Comparison of ENCODE assay signal across 20 mouse cellular contexts in genomic region chr15:93243202-93243601, GRCm38 (mm10).
"Had no signal": no experiment of that assay in that cellular context is flagged by ENCODE, and none has a peak within 500 bp of the region (broad histone marks: within the 10 kb centered on the region; RNA-seq: fewer than 3 reads in every experiment).

No protein-coding gene starts in this region.

- H3K4me2 ChIP-seq: liver, embryonic 12.5 days; liver, embryonic 15.5 days; midbrain, embryonic 12.5 days; midbrain, embryonic 15.5 days; neural tube, embryonic 12.5 days; neural tube, embryonic 15.5 days had no signal

- DNase-seq: kidney, adult 2 months; kidney, postnatal 36 days; liver; lung, adult 18-20 months; right cerebral cortex, adult 18-20 months; right cerebral cortex, postnatal 14 days; right cerebral cortex, postnatal 4 days; thymus, adult 2 months; thymus, postnatal 14 days; thymus, postnatal 4 days had no signal

- H3K9ac ChIP-seq: liver, embryonic 12.5 days; liver, embryonic 15.5 days; midbrain, embryonic 12.5 days; midbrain, embryonic 15.5 days; neural tube, embryonic 12.5 days; neural tube, embryonic 15.5 days had no signal

- H3K27me3 ChIP-seq: liver, embryonic 12.5 days; liver, embryonic 15.5 days; midbrain, embryonic 12.5 days; midbrain, embryonic 15.5 days; neural tube, embryonic 12.5 days; neural tube, embryonic 15.5 days had no signal

- H3K4me1 ChIP-seq: liver, embryonic 12.5 days; liver, embryonic 15.5 days; midbrain, embryonic 15.5 days; neural tube, embryonic 12.5 days; neural tube, embryonic 15.5 days had no signal

- ATAC-seq: intestine, postnatal 0 days; liver, embryonic 12.5 days; midbrain, embryonic 15.5 days had no signal

- H3K4me3 ChIP-seq: liver, embryonic 12.5 days; liver, embryonic 15.5 days; midbrain, embryonic 12.5 days; midbrain, embryonic 15.5 days; neural tube, embryonic 12.5 days; neural tube, embryonic 15.5 days had no signal

- H3K9me3 ChIP-seq: liver, embryonic 12.5 days; liver, embryonic 15.5 days; midbrain, embryonic 12.5 days; midbrain, embryonic 15.5 days; neural tube, embryonic 12.5 days; neural tube, embryonic 15.5 days had no signal

- H3K27ac ChIP-seq: kidney, postnatal 0 days; liver, embryonic 12.5 days; liver, embryonic 15.5 days; macrophage; midbrain, embryonic 12.5 days; midbrain, embryonic 15.5 days; neural tube, embryonic 12.5 days; neural tube, embryonic 15.5 days; stomach, postnatal 0 days had no signal
